Mouse (Mus musculus): ENCODE results near the gene Mtf1. TPM values are rescaled to one million over a fixed set of nuclear protein-coding genes. Genes with fewer than 3 reads are reported as not detected.

Mtf1 gene
- total RNA-seq, 1 experiment, result 15.4 TPM

DNA sequence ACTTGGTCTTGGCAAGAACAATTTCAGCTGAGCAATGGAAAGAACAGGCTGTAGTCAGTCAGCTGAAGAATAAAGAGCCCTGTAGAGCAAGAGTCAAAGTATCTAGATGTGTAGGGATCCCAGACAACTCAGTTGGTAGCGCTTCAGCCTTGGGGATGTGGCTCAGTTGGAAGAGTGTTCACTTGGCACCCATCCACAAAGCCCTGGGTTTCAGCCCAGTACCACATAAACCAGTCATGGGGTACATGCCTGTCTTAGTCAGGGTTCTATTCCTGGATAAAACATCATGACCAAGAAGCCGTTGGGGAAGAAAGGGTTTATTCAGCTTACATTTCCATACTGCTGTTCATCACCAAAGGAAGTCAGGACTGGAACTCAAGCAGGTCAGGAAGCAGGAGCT, 88.0 kb downstream of the Mtf1 start:
- in situ Hi-C loops (cut with MboI; ENCODE audit: low sequenced_read_pairs in 2 of 2, unreplicated experiment in 2 of 2), result no loop called here
- no peaks in the 10 kb centered on the region for H3K9me3 ChIP-seq (ENCODE audit: control insufficient read depth, insufficient read depth, low read depth, low read length)
- H3K36me3 ChIP-seq (ENCODE audit: control insufficient read depth, insufficient read depth, low read length, poor library complexity, severe bottlenecking), result no peaks in the 10 kb centered on the region
- DNase-seq (ENCODE audit: low read depth, low spot score), result no peak
- H3K27ac ChIP-seq (ENCODE audit: insufficient read depth, low read depth, low read length, poor library complexity, severe bottlenecking), result no peak overlapping the region
- peaks cover 0 to 7% of the 10 kb centered on the region in 2 experiments; a peak in 1 of 4 replicates for H3K4me1 ChIP-seq (ENCODE audit: control insufficient read depth in 2 of 2, insufficient read depth in 2 of 2, low read length in 2 of 2, poor library complexity in 1 of 2)
- TF ChIP-seq MAFK (IDR thresholded peaks at IDR 0.05; ENCODE audit: insufficient read depth, low read depth, low read length) (no peak), CHD2 (IDR thresholded peaks at IDR 0.05; ENCODE audit: low read depth, low read length) (no peak)
- no peak overlapping the region for H3K4me3 ChIP-seq (ENCODE audit: insufficient read depth in 1 of 2, low read depth in 1 of 2, low read length in 2 of 2, poor library complexity in 1 of 2, severe bottlenecking in 1 of 2)
- no peak overlapping the region for H3K9ac ChIP-seq (ENCODE audit: insufficient read depth, low read depth, low read length, poor library complexity, severe bottlenecking)

DNA sequence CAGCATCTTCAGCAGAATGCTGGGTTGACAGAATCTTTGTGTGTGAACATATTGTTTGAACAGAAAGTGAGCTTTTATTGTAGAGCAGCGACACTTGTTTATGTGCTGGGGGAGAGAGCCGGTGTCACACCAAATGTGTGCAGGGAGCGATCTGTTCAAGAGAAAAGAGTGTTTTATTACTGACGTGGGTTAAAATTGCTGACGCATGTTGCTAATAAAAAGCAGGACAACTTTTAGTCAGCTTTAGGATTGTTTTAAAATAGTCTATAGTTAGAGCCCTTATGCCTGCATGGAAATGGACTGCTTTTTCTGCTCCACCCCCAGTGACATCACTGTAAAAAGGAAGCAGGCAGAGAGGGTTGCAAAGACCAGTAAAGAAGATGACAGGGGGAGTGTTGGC, 88.9 kb downstream of the Mtf1 start:
- DNase-seq (ENCODE audit: low read depth, low spot score), result no peak
- TF ChIP-seq MAFK (IDR thresholded peaks at IDR 0.05; ENCODE audit: insufficient read depth, low read depth, low read length) (no peak), HCFC1 (IDR thresholded peaks at IDR 0.05; ENCODE audit: borderline replicate concordance, insufficient read depth, low read length) (no peak), ZC3H11A (IDR thresholded peaks at IDR 0.05; ENCODE audit: borderline replicate concordance, low read depth, low read length) (no peak), ZNF384 (IDR thresholded peaks at IDR 0.05; ENCODE audit: low read depth, low read length) (no peak), CHD2 (IDR thresholded peaks at IDR 0.05; ENCODE audit: low read depth, low read length) (no peak)
- Histone ChIP-seq H3K4me3 (ENCODE audit: insufficient read depth in 1 of 2, low read depth in 1 of 2, low read length in 2 of 2, poor library complexity in 1 of 2, severe bottlenecking in 1 of 2) (no peak overlapping the region), H3K9me3 (ENCODE audit: control insufficient read depth, insufficient read depth, low read depth, low read length) (no peaks in the 10 kb centered on the region), H3K36me3 (ENCODE audit: control insufficient read depth, insufficient read depth, low read length, poor library complexity, severe bottlenecking) (no peaks in the 10 kb centered on the region), H3K9ac (ENCODE audit: insufficient read depth, low read depth, low read length, poor library complexity, severe bottlenecking) (no peak overlapping the region), H3K27ac (ENCODE audit: insufficient read depth, low read depth, low read length, poor library complexity, severe bottlenecking) (no peak overlapping the region), H3K4me1 (ENCODE audit: control insufficient read depth in 2 of 2, insufficient read depth in 2 of 2, low read length in 2 of 2, poor library complexity in 1 of 2) (peaks cover 0 to 7% of the 10 kb centered on the region in 2 experiments; a peak in 1 of 4 replicates)
- in situ Hi-C loops (cut with MboI; ENCODE audit: low sequenced_read_pairs in 2 of 2, unreplicated experiment in 2 of 2), result no loop called here

DNA sequence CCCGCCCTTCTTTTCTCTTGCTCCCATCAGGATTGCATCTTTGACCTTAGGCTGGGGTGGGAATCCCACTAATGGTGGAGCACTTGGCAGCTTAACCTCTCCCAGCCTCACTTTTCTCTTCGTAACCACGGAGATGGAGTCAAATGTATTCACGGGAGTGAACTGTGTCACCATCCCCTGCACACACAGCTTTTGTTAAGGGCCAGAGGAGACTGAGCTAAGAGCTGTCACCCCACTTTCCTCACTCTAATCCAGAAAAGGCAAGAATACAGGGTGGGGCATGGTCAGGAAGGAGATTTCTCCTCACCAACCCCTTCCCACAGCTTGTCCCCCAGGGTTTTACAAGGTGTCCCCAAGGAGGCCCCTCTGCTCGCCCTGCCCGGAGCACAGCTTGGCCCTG, 91.9 kb downstream of the Mtf1 start:
- Histone ChIP-seq H3K36me3 (ENCODE audit: control insufficient read depth, insufficient read depth, low read length, poor library complexity, severe bottlenecking) (no peaks in the 10 kb centered on the region), H3K4me1 (ENCODE audit: control insufficient read depth in 2 of 2, insufficient read depth in 2 of 2, low read length in 2 of 2, poor library complexity in 1 of 2) (peaks cover 0 to 7% of the 10 kb centered on the region in 2 experiments; a peak in 1 of 4 replicates), H3K9me3 (ENCODE audit: control insufficient read depth, insufficient read depth, low read depth, low read length) (no peaks in the 10 kb centered on the region), H3K4me3 (ENCODE audit: insufficient read depth in 1 of 2, low read depth in 1 of 2, low read length in 2 of 2, poor library complexity in 1 of 2, severe bottlenecking in 1 of 2) (no peak overlapping the region), H3K27ac (ENCODE audit: insufficient read depth, low read depth, low read length, poor library complexity, severe bottlenecking) (no peak overlapping the region), H3K9ac (ENCODE audit: insufficient read depth, low read depth, low read length, poor library complexity, severe bottlenecking) (no peak overlapping the region)
- DNase-seq (ENCODE audit: low read depth, low spot score), result no peak
- in situ Hi-C loops (cut with MboI; ENCODE audit: low sequenced_read_pairs in 2 of 2, unreplicated experiment in 2 of 2), result no loop called here
- TF ChIP-seq MAFK (IDR thresholded peaks at IDR 0.05; ENCODE audit: insufficient read depth, low read depth, low read length) (no peak), HCFC1 (IDR thresholded peaks at IDR 0.05; ENCODE audit: borderline replicate concordance, insufficient read depth, low read length) (no peak)

DNA sequence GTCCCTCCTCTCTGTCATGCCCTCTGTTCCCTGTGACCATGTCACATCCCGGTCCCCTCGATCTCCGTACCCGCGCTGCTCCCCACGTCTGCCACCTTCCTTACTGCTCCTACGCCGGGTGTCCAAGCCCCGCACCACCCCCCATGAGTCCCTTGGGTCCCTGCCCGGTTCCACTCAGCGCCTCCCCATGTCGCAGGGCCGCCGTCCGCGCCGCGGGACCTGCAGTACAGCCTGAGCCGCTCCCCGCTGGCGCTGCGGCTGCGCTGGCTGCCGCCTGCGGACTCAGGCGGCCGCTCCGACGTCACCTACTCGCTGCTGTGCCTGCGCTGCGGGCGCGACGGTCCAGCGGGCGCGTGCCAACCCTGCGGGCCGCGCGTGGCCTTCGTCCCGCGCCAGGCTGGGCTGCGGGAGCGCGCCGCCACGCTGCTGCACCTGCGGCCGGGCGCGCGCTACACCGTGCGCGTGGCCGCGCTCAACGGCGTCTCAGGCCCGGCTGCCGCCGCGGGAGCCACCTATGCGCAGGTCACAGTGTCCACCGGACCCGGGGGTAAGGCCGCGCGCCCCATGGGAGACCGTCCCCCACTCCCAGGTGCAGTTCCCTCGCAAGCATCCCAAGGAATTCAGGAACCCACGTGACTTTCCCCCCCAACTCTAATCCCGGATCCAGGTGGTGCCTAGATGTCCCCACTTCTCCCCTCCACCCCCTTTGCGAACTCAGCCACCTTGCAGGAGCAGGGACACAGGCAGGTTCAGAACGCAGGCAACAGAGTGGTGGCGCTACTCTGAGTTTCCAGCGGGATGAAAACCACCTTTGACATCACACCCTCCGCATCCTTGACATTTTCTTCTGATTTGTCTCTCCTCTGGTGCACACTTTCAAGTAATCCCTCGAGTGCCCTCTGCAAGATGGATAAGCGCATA, 92.9 kb downstream of the Mtf1 start:
- H3K27ac ChIP-seq (ENCODE audit: insufficient read depth, low read depth, low read length, poor library complexity, severe bottlenecking), result no peak overlapping the region
- TF ChIP-seq MAFK (IDR thresholded peaks at IDR 0.05; ENCODE audit: insufficient read depth, low read depth, low read length), result no peak
- no peak for TF ChIP-seq HCFC1 (IDR thresholded peaks at IDR 0.05; ENCODE audit: borderline replicate concordance, insufficient read depth, low read length)
- no peak for TF ChIP-seq CHD2 (IDR thresholded peaks at IDR 0.05; ENCODE audit: low read depth, low read length)
- no peak for TF ChIP-seq ZC3H11A (IDR thresholded peaks at IDR 0.05; ENCODE audit: borderline replicate concordance, low read depth, low read length)
- TF ChIP-seq ZNF384 (IDR thresholded peaks at IDR 0.05; ENCODE audit: low read depth, low read length), result no peak
- peak overlapping the region; percentile 25 for H3K9ac ChIP-seq (ENCODE audit: insufficient read depth, low read depth, low read length, poor library complexity, severe bottlenecking)
- no peaks in the 10 kb centered on the region for H3K9me3 ChIP-seq (ENCODE audit: control insufficient read depth, insufficient read depth, low read depth, low read length)
- peaks cover 0 to 13% of the 10 kb centered on the region in 2 experiments; a peak in 3 of 4 replicates for H3K4me1 ChIP-seq (ENCODE audit: control insufficient read depth in 2 of 2, insufficient read depth in 2 of 2, low read length in 2 of 2, poor library complexity in 1 of 2)
- no peak for DNase-seq (ENCODE audit: low read depth, low spot score)
- H3K4me3 ChIP-seq (ENCODE audit: insufficient read depth in 1 of 2, low read depth in 1 of 2, low read length in 2 of 2, poor library complexity in 1 of 2, severe bottlenecking in 1 of 2), result peak overlapping the region; percentile 71 to 75
- in situ Hi-C loops (cut with MboI; ENCODE audit: low sequenced_read_pairs in 2 of 2, unreplicated experiment in 2 of 2), result no loop called here
- no peaks in the 10 kb centered on the region for H3K36me3 ChIP-seq (ENCODE audit: control insufficient read depth, insufficient read depth, low read length, poor library complexity, severe bottlenecking)

Data from ES-E14 (cell line).